Mouse (Mus musculus) MN1 (cell line): ENCODE results near the gene Eml1.
A peak's percentile ranks its signal among the peaks of the same experiment; 100 is the strongest.
"Not testable (repeated sequence)": the region's sequence is repeated elsewhere in the genome, so short reads cannot be mapped to it uniquely, and the experiment has no call there.

ENCODE experiments used
- DNase-seq: peaks from one replicate; pipeline ENCODE4 v3.0.0-alpha.2; 2016; ENCODE audit warnings: low spot score

The Eml1 gene

GRCm38 (mm10) chr12:108474440-108474839, 103.7 kb downstream of the Eml1 start:
- DNase-seq, result no peak

- DNase-seq, result no peak
These were observed 108.0 kb downstream of the Eml1 start for GRCm38 (mm10) chr12:108478714-108479113.

GRCm38 (mm10) chr12:108480704-108481365, 110.1 kb downstream of the Eml1 start:
- no peak for DNase-seq

GRCm38 (mm10) chr12:108489076-108489475, 118.3 kb downstream of the Eml1 start:
- no peak for DNase-seq

- DNase-seq, result no peak
These were observed 119.0 kb downstream of the Eml1 start for GRCm38 (mm10) chr12:108489741-108490140.

- no peak for DNase-seq
These were observed 119.6 kb downstream of the Eml1 start for GRCm38 (mm10) chr12:108490336-108490735.

GRCm38 (mm10) chr12:108490954-108491353, 120.2 kb downstream of the Eml1 start:
- no peak for DNase-seq

GRCm38 (mm10) chr12:108494011-108494541, 123.3 kb downstream of the Eml1 start:
- peak; percentile 59 for DNase-seq

- no peak for DNase-seq
These were observed 124.9 kb downstream of the Eml1 start for GRCm38 (mm10) chr12:108495455-108496235.

GRCm38 (mm10) chr12:108503064-108503463, 132.3 kb downstream of the Eml1 start:
- DNase-seq, result no peak

GRCm38 (mm10) chr12:108503582-108503981, 132.8 kb downstream of the Eml1 start:
- DNase-seq, result no peak

- DNase-seq, result no peak
These were observed 135.1 kb downstream of the Eml1 start for GRCm38 (mm10) chr12:108505846-108506245.

GRCm38 (mm10) chr12:108507046-108507445, 136.3 kb downstream of the Eml1 start:
- not testable (repeated sequence) for DNase-seq

GRCm38 (mm10) chr12:108510571-108510970, 139.8 kb downstream of the Eml1 start:
- DNase-seq, result no peak

GRCm38 (mm10) chr12:108511009-108511408, 140.3 kb downstream of the Eml1 start:
- peak; percentile 55 for DNase-seq

- no peak for DNase-seq
These were observed 144.7 kb downstream of the Eml1 start for GRCm38 (mm10) chr12:108515464-108515863.

GRCm38 (mm10) chr12:108519374-108519773, 148.6 kb downstream of the Eml1 start:
- DNase-seq, result no peak

GRCm38 (mm10) chr12:108529214-108529613, 158.5 kb downstream of the Eml1 start:
- DNase-seq, result no peak

- no peak for DNase-seq
These were observed 163.7 kb downstream of the Eml1 start for GRCm38 (mm10) chr12:108534484-108534883.

- no peak for DNase-seq
These were observed 165.7 kb downstream of the Eml1 start for GRCm38 (mm10) chr12:108536461-108536860.

- peak; percentile 55 for DNase-seq
These were observed 170.3 kb downstream of the Eml1 start for GRCm38 (mm10) chr12:108541088-108541487.

- peak; percentile 48 for DNase-seq
These were observed 175.9 kb downstream of the Eml1 start for GRCm38 (mm10) chr12:108546508-108547153.
